Mouse (Mus musculus) neural tube, embryonic 13.5 days (tissue): ENCODE measurements at regions not wholly inside any gene's neighbourhood (a gene's known extent, or its start where the extent isn't known, plus 50 kb on each side); places are given as distances from the start of the nearest gene placed in this dataset.
"Not testable (repeated sequence)": the region's sequence is repeated elsewhere in the genome, so short reads cannot be mapped to it uniquely, and the experiment has no call there.

ENCODE experiments used
- ATAC-seq: fragments of 200-750 bp; cut with Nextera tagmentation; 2 replicates; pipeline ENCODE4 v1.8.0; 2017; ENCODE audit warnings: low read depth, mild to moderate bottlenecking, moderate TSS enrichment, moderate library complexity
- H3K27ac ChIP-seq: fragments of 300-500 bp; sonication (generic); replicated peaks from 2 replicates; pipeline ENCODE4 v1.5.1; 2015; ENCODE audit warnings: moderate library complexity, mild to moderate bottlenecking, inconsistent platforms
- H3K27me3 ChIP-seq: fragments of 300-500 bp; sonication (generic); 2 replicates; pipeline ENCODE4 v1.6.1; 2015; ENCODE audit warnings: mild to moderate bottlenecking, inconsistent platforms
- H3K36me3 ChIP-seq: fragments of 300-500 bp; sonication (generic); 2 replicates; pipeline ENCODE4 v1.6.1; 2015; ENCODE audit warnings: mild to moderate bottlenecking, inconsistent platforms
- H3K4me1 ChIP-seq: fragments of 300-500 bp; sonication (generic); replicated peaks from 2 replicates; pipeline ENCODE4 v1.6.1; 2015; ENCODE audit warnings: inconsistent platforms
- H3K4me2 ChIP-seq: fragments of 300-500 bp; sonication (generic); 2 replicates; pipeline ENCODE4 v1.6.1; 2015; ENCODE audit warnings: inconsistent platforms, mild to moderate bottlenecking, moderate library complexity
- H3K4me3 ChIP-seq: fragments of 300-500 bp; sonication (generic); 2 replicates; pipeline ENCODE4 v1.5.1; 2015; ENCODE audit warnings: mild to moderate bottlenecking, inconsistent platforms
- H3K9ac ChIP-seq: fragments of 300-500 bp; sonication (generic); 2 replicates; pipeline ENCODE4 v1.6.1; 2015; ENCODE audit warnings: moderate library complexity, mild to moderate bottlenecking, inconsistent platforms
- H3K9me3 ChIP-seq: fragments of 300-500 bp; sonication (generic); 2 replicates; pipeline ENCODE4 v1.6.1; 2016; ENCODE audit warnings: inconsistent platforms
- WGBS: fragments of 180-500 bp; shearing (Covaris S2); methylation state at CpG from one replicate; pipeline ENCODE4 v1.1.7; 2015; 5-methylcytosine and 5-hydroxymethylcytosine counted together

DNA sequence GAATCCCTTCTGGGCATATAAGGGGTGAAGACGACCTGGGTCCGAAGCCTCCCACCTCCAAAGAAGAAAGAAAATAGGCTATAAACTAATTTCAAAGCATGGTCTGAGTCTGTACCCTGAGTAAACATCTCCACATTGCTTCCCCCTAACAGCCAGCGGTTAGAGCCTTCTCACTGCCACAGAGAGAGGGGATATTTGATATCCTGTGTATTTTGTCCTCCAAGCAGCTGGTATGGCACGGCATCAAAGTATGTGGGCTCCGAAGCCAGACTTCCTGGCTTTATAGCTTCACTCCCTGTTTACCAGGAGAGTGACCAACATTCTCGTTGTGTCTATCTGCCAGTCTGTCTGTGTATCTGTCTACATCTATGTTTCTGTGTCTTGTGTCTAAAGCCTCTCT is 191.7 kb upstream of the Plxna2 start:
- ATAC-seq: no peak
- 80% methylated on average over 6 of the region's 6 CpGs for WGBS
- Histone ChIP-seq H3K4me3 (no peak overlapping the region), H3K4me1 (no peaks in the 10 kb centered on the region), H3K36me3 (no peaks in the 10 kb centered on the region), H3K27ac (no peak overlapping the region), H3K9me3 (no peaks in the 10 kb centered on the region), H3K4me2 (no peak overlapping the region), H3K27me3 (no peaks in the 10 kb centered on the region), H3K9ac (no peak overlapping the region)

DNA sequence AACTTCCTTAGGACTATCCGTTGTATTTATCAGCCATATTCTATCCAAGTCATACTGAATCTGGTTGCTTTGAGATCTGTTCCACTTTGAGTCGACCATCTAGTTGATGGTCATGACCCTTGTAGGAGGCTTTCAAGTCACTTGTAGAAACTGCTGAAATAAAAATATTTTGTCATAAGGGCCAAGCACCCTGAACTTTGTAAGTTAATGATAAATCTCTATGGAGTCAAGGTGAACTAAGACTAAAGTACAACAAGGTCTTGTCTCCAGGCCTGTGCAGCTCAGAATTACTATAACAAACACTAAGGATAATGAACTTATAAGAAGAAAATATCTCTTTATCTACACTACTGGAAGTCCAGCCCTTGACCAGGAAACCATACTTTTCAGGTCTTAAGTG is 193.8 kb upstream of the Plxna2 start:
- no peaks in the 10 kb centered on the region for H3K9me3 ChIP-seq
- ATAC-seq: no peak
- no peak overlapping the region for H3K4me3 ChIP-seq
- 90% methylated on average over 2 of the region's 2 CpGs for WGBS
- H3K36me3 ChIP-seq: no peaks in the 10 kb centered on the region
- H3K27me3 ChIP-seq: no peaks in the 10 kb centered on the region
- no peak overlapping the region for H3K4me2 ChIP-seq
- no peak overlapping the region for H3K27ac ChIP-seq
- H3K9ac ChIP-seq: no peak overlapping the region
- 0 out of 2 replicates have a peak, but pooled peaks cover 9% of the 10 kb centered on the region for H3K4me1 ChIP-seq

DNA sequence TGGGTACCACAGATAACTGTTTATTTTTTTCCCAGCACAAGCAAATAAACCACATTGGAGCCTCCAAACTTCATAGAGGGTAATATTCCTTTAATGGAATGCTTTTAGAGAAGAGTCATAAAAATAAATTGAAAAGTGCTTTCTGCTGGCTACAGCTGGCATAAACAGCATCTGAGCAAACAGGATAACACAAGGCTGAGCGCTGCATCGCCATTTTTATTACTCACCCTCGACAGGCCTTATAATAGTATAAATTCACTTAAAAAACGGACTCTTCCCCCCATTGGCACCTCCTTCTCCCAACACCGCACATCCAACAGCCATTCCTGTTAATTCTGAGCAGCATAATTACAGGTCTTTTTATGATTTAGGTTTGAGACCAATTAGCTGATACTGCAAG is 205.8 kb upstream of the Plxna2 start:
- no peaks in the 10 kb centered on the region for H3K27me3 ChIP-seq
- H3K4me1 ChIP-seq: peaks cover 14% of the 10 kb centered on the region
- 30% methylated on average over 5 of the region's 5 CpGs for WGBS
- H3K27ac ChIP-seq: peak overlapping the region; percentile 68
- 0 out of 2 replicates have a peak overlapping the region, but pooled peaks have one; percentile 1 for H3K4me2 ChIP-seq
- no peaks in the 10 kb centered on the region for H3K9me3 ChIP-seq
- H3K36me3 ChIP-seq: no peaks in the 10 kb centered on the region
- H3K9ac ChIP-seq: no peak overlapping the region
- H3K4me3 ChIP-seq: no peak overlapping the region
- ATAC-seq: peak; percentile 61; the same call in 1 of the 2 replicates

GRCm38 (mm10) chr1:194411788-194412187 is 206.2 kb upstream of the Plxna2 start:
- no peak overlapping the region for H3K4me2 ChIP-seq
- H3K27ac ChIP-seq: peak overlapping the region; percentile 34; the same call in 1 of the 2 replicates
- 70% methylated on average over 2 of the region's 2 CpGs for WGBS
- H3K4me3 ChIP-seq: no peak overlapping the region
- H3K4me1 ChIP-seq: peaks cover 14% of the 10 kb centered on the region
- no peak overlapping the region for H3K9ac ChIP-seq
- H3K36me3 ChIP-seq: no peaks in the 10 kb centered on the region
- no peaks in the 10 kb centered on the region for H3K9me3 ChIP-seq
- ATAC-seq: no peak
- H3K27me3 ChIP-seq: no peaks in the 10 kb centered on the region

GRCm38 (mm10) chr1:194399281-194399680 is 218.7 kb upstream of the Plxna2 start:
- Histone ChIP-seq H3K4me3 (no peak overlapping the region), H3K9ac (no peak overlapping the region), H3K27ac (no peak overlapping the region), H3K4me1 (no peaks in the 10 kb centered on the region; the same call in 1 of the 2 replicates), H3K36me3 (no peaks in the 10 kb centered on the region), H3K9me3 (no peaks in the 10 kb centered on the region), H3K4me2 (no peak overlapping the region), H3K27me3 (no peaks in the 10 kb centered on the region)
- no peak for ATAC-seq

DNA sequence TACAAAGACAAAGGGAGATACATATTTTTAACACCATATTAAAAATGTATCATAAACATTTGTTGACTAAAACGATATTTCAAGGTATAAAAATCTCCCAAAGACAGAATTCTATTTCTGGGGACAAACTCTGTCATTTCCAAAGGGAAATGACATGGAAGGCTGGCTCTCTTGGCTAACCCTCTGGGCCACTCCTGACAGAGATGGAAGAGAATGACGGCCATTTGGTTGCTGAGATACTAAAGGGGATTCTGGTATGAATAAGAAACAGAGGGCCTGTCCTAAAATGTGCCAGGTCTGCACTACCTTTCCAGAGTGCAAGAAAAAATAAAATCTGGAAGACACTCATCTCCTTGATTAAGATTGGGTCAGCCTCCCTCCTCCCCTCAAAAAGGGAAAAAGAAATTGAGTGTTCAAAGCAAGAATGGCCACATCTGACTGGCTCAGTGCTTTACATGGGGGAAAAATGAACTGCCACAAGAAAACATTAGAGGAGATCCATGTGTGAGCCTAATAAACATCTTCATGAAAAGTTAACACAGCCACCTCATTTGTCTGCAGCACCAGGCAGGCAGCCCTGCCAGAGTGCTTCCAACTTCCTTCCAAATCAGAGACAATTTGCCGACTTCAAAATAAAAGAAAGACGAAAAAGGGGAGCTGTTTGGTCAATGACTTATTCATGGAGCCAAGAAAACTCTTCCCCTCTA is 221.1 kb upstream of the Plxna2 start:
- Histone ChIP-seq H3K27ac (no peak overlapping the region), H3K9ac (no peak overlapping the region), H3K36me3 (no peaks in the 10 kb centered on the region), H3K9me3 (no peaks in the 10 kb centered on the region), H3K4me3 (no peak overlapping the region), H3K4me2 (no peak overlapping the region), H3K4me1 (no peaks in the 10 kb centered on the region; the same call in 1 of the 2 replicates), H3K27me3 (no peaks in the 10 kb centered on the region)
- WGBS: 74% methylated on average over 4 of the region's 4 CpGs
- ATAC-seq: no peak

DNA sequence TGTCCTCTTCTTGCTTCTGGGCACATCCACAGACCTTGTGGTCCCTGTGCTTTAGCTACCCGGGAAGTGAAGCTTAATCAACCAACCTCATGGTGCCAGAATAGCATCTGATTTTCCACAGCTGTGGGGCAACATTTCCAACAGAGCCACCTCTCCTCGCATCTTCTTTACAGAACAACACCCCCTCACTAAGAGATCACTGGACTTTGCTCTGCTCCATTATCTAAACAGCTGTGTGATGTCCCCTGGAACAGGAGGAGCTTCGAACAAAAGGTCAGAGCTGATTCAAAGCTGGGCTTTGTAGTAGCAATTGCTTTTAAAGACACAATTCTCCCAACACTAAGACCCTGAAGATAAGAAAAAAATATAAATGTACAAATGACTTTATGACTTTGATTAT is 224.3 kb upstream of the Plxna2 start:
- Histone ChIP-seq H3K4me2 (no peak overlapping the region), H3K9me3 (no peaks in the 10 kb centered on the region), H3K9ac (no peak overlapping the region), H3K4me1 (no peaks in the 10 kb centered on the region; the same call in 1 of the 2 replicates), H3K36me3 (no peaks in the 10 kb centered on the region), H3K27me3 (no peaks in the 10 kb centered on the region), H3K27ac (no peak overlapping the region), H3K4me3 (no peak overlapping the region)
- whole genome bisulfite sequencing: 38% methylated on average over 3 of the region's 3 CpGs
- no peak for ATAC-seq

DNA sequence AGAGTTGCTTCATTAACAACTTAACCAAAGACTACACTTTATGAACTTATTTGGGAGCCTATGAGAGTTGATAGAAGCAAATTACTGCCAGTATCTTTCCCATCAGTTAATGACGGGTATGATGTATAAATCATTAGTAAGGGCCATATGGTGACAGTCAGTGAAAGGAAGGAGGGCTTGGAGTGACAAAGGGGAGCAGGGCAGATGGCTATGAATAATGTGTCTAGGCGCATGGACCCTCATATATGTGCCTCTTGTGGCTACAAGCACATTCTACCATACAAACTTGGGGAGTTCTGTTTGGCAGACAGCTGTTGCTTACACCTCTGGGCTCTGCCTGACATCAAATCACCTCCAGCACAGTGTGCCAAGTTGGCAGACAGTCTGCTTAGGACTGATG is 227.8 kb upstream of the Plxna2 start:
- no peak for ATAC-seq
- Histone ChIP-seq H3K4me3 (no peak overlapping the region), H3K9ac (no peak overlapping the region), H3K27me3 (no peaks in the 10 kb centered on the region), H3K9me3 (no peaks in the 10 kb centered on the region), H3K27ac (no peak overlapping the region), H3K4me1 (no peaks in the 10 kb centered on the region), H3K4me2 (no peak overlapping the region), H3K36me3 (no peaks in the 10 kb centered on the region)
- WGBS: 66% methylated on average over 2 of the region's 2 CpGs

GRCm38 (mm10) chr1:194378135-194378534 is 239.9 kb upstream of the Plxna2 start:
- H3K9ac ChIP-seq: no peak overlapping the region
- 70% methylated on average over 1 of the region's 1 CpGs for WGBS
- no peak for ATAC-seq

DNA sequence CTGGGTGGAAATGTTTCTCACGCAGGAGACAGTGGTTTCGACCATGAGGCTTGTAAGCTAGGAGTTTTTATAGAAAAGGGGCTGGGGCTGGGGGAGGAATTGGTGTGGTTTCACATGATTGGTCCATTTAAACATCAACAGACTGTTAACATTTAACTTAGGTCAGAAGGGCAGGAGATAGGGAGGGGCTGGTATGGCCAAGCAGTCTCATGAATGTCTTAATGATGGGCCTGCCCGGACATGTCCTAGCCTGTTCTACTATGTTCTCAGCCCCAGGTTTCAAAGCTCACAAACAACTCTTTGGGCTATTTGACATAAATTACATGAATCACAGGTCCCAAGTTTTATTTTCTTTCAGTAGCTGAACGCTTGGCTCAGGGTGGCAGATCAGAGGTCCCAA is 244.5 kb upstream of the Plxna2 start:
- H3K4me1 ChIP-seq, H3K9me3 ChIP-seq, H3K27me3 ChIP-seq, H3K27ac ChIP-seq, H3K36me3 ChIP-seq, H3K4me3 ChIP-seq, ATAC-seq, H3K9ac ChIP-seq, H3K4me2 ChIP-seq: not testable (repeated sequence)
- 89% methylated on average over 4 of the region's 4 CpGs for WGBS

More at GRCm38 (mm10) chr1:194378135-194378534, 239.9 kb upstream of the Plxna2 start:
- Histone ChIP-seq H3K27ac (no peak overlapping the region), H3K4me2 (no peak overlapping the region), H3K9me3 (no peaks in the 10 kb centered on the region), H3K4me1 (no peaks in the 10 kb centered on the region), H3K27me3 (no peaks in the 10 kb centered on the region), H3K36me3 (no peaks in the 10 kb centered on the region), H3K4me3 (no peak overlapping the region)

DNA sequence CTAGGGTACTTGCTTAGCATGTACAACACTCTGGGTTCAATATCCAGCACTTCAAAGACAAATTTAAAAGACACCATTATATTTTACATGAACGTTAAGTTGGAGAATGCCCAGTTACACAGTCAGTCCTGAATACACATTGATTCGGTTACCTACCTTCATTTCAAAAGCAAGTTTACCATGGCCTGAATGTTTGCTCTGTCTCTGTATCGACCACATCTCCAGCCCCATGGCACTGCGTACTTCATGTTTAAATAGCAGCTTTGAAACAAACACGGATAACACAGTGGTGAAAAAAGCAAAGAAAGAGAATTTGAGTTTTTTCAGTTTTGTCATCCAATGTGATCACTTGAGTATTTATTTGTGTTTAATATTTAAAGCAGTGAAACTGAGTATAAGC is 254.1 kb upstream of the Plxna2 start:
- ATAC-seq: no peak
- WGBS: 88% methylated on average over 5 of the region's 5 CpGs
- Histone ChIP-seq H3K27ac (no peak overlapping the region), H3K27me3 (no peaks in the 10 kb centered on the region), H3K4me3 (no peak overlapping the region), H3K4me2 (no peak overlapping the region), H3K36me3 (no peaks in the 10 kb centered on the region), H3K9me3 (no peaks in the 10 kb centered on the region), H3K4me1 (peaks cover 7% of the 10 kb centered on the region; the same call in 1 of the 2 replicates), H3K9ac (no peak overlapping the region)

DNA sequence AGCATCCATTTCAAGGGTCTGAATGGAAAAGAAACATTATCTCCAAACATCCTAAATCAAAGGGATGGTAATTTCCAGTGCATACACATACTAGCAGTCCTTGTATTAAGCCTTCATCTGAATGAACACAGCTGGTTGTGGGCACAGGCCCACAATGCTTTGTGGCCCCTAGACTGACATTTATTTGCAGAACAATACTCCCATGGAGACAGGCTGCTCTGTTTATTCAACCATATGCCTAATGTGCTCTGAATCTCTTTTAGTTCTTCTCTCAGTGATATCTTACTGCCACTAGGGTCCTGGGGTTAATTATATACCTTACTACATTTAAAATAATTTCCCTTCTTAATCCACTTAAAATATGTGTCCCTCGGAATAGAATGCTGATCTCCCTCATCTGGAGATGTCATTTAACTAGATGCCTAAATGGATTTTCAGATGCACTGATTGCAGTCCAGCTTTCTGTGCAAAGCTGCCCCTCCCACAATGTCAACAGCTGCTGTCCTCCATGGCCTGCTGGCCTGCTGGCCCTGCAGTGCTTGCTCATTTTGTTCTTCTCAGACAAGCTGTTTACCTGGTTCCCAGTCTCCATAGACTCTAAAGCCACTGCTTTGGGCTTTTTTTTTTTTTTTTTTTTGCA is 254.8 kb upstream of the Plxna2 start:
- Histone ChIP-seq H3K36me3 (no peaks in the 10 kb centered on the region), H3K27ac (no peak overlapping the region), H3K4me1 (peaks cover 7% of the 10 kb centered on the region; the same call in 1 of the 2 replicates), H3K4me2 (no peak overlapping the region), H3K9me3 (no peaks in the 10 kb centered on the region), H3K4me3 (no peak overlapping the region), H3K27me3 (no peaks in the 10 kb centered on the region), H3K9ac (no peak overlapping the region)
- 38% methylated on average over 1 of the region's 1 CpGs for WGBS
- no peak for ATAC-seq

- no peak for ATAC-seq
- Histone ChIP-seq H3K4me2 (no peak overlapping the region), H3K27ac (no peak overlapping the region), H3K36me3 (no peaks in the 10 kb centered on the region), H3K4me3 (no peak overlapping the region), H3K4me1 (peaks cover 7% of the 10 kb centered on the region; the same call in 1 of the 2 replicates), H3K9ac (no peak overlapping the region), H3K27me3 (no peaks in the 10 kb centered on the region), H3K9me3 (no peaks in the 10 kb centered on the region)
Observed at GRCm38 (mm10) chr1:194362298-194362697, 255.7 kb upstream of the Plxna2 start.
